Mouse (Mus musculus): Measurements from ENCODE around the gene Spata32. TPM values are rescaled to one million over a fixed set of nuclear protein-coding genes. Genes with fewer than 3 reads are reported as not detected.

Spata32 gene
- total and polyA plus RNA-seq, 3 experiments = not detected

GRCm38 (mm10) chr11:103208458-103208857 is 9.8 kb downstream of the Spata32 start, which contains the start of gene 1700023F06Rik:
TSS of gene 1700023F06Rik (minus strand) at chr11:103208558.
- no peak within 1 kb of the TSS for H3K27ac ChIP-seq (ENCODE audit: insufficient read depth, low read depth)
- H3K27me3 ChIP-seq (replicated peaks) = no peaks in the 10 kb centered on the region
- DNase-seq (ENCODE audit: extremely low read depth) = no peak
- H3K4me3 ChIP-seq (replicated peaks in 1 of 3; ENCODE audit: low read depth in 2 of 3, low read length in 2 of 3, poor library complexity in 1 of 3) = no peak within 1 kb of the TSS
- in situ Hi-C loops (cut with MboI; ENCODE audit: low pct_ligation_motif_present, low pct_unique_long_range_greater_than_20kb, low sequenced_read_pairs) = no loop called here
- no peaks in the 10 kb centered on the region for H3K36me3 ChIP-seq (replicated peaks in 1 of 2; ENCODE audit: control insufficient read depth in 1 of 2, insufficient read depth in 1 of 2, low read length in 1 of 2)
- peaks cover 4% of the 10 kb centered on the region for H3K9me3 ChIP-seq (replicated peaks; ENCODE audit: low read length)
- TF ChIP-seq TCF12 (IDR thresholded peaks at IDR 0.05; ENCODE audit: low read depth, low read length) = no peak
- no peak for TF ChIP-seq ETS1 (conservative IDR thresholded peaks at IDR 0.05; ENCODE audit: low read depth, low read length)
- no peak for TF ChIP-seq ELF1 (IDR thresholded peaks at IDR 0.05; ENCODE audit: low read depth, low read length)
- TF ChIP-seq JUN (IDR thresholded peaks at IDR 0.05; ENCODE audit: insufficient read depth, low read depth, low read length) = no peak
- no peak for TF ChIP-seq MEF2A (IDR thresholded peaks at IDR 0.05; ENCODE audit: borderline replicate concordance, low read depth, low read length)
- no peak for TF ChIP-seq MAZ (IDR thresholded peaks at IDR 0.05; ENCODE audit: low read depth, low read length)
- TF ChIP-seq HCFC1 (IDR thresholded peaks at IDR 0.05; ENCODE audit: low read depth, low read length) = no peak
- no peak for TF ChIP-seq ZMIZ1 (IDR thresholded peaks at IDR 0.05; ENCODE audit: low read depth, low read length)
- TF ChIP-seq POLR2A (IDR thresholded peaks at IDR 0.05; ENCODE audit: low read depth, low read length) = no peak
- TF ChIP-seq RCOR1 (conservative IDR thresholded peaks at IDR 0.05; ENCODE audit: low read depth, low read length) = no peak
- no peak for TF ChIP-seq MYC (IDR thresholded peaks at IDR 0.05; ENCODE audit: low read depth, low read length)
- H3K9ac ChIP-seq (ENCODE audit: insufficient read depth, low read depth) = no peak within 1 kb of the TSS
- dilution Hi-C loops (cut with MboI; ENCODE audit: extremely low pct_ligation_motif_present, extremely low pct_unique_long_range_greater_than_20kb, low sequenced_read_pairs) = no loop called here
- 0 out of 4 replicates have a peak, but pooled peaks cover 0 to 6% of the 10 kb centered on the region in 2 experiments for H3K4me1 ChIP-seq (ENCODE audit: control insufficient read depth in 1 of 2, insufficient read depth in 2 of 2)
- H3K4me2 ChIP-seq (ENCODE audit: insufficient read depth, low read depth, poor library complexity, severe bottlenecking) = no peak within 1 kb of the TSS
- H3K79me2 ChIP-seq (replicated peaks; ENCODE audit: control insufficient read depth, extremely low read depth, insufficient read depth, poor library complexity, severe bottlenecking) = no peaks in the 10 kb centered on the region

- Histone ChIP-seq H3K9me3 (replicated peaks; ENCODE audit: low read length) (no peaks in the 10 kb centered on the region), H3K79me2 (replicated peaks; ENCODE audit: control insufficient read depth, extremely low read depth, insufficient read depth, poor library complexity, severe bottlenecking) (no peaks in the 10 kb centered on the region), H3K36me3 (replicated peaks in 1 of 2; ENCODE audit: control insufficient read depth in 1 of 2, insufficient read depth in 1 of 2, low read length in 1 of 2) (peaks cover 0 to 2% of the 10 kb centered on the region in 2 experiments), H3K9ac (ENCODE audit: insufficient read depth, low read depth) (no peak overlapping the region), H3K4me2 (ENCODE audit: insufficient read depth, low read depth, poor library complexity, severe bottlenecking) (no peak overlapping the region), H3K27ac (ENCODE audit: insufficient read depth, low read depth) (no peak overlapping the region), H3K27me3 (replicated peaks) (no peaks in the 10 kb centered on the region), H3K4me3 (replicated peaks in 1 of 3; ENCODE audit: low read depth in 2 of 3, low read length in 2 of 3, poor library complexity in 1 of 3) (no peak overlapping the region), H3K4me1 (ENCODE audit: control insufficient read depth in 1 of 2, insufficient read depth in 2 of 2) (0 out of 4 replicates have a peak, but pooled peaks cover 0 to 6% of the 10 kb centered on the region in 2 experiments)
- dilution Hi-C loops (cut with MboI; ENCODE audit: extremely low pct_ligation_motif_present, extremely low pct_unique_long_range_greater_than_20kb, low sequenced_read_pairs) = no loop called here
- in situ Hi-C loops (cut with MboI; ENCODE audit: low pct_ligation_motif_present, low pct_unique_long_range_greater_than_20kb, low sequenced_read_pairs) = no loop called here
- no peak for TF ChIP-seq E2F4 (IDR thresholded peaks at IDR 0.05; ENCODE audit: insufficient replicate concordance, low read depth, low read length)
- no peak for TF ChIP-seq BHLHE40 (IDR thresholded peaks at IDR 0.05; ENCODE audit: low read depth, low read length)
- no peak for TF ChIP-seq CTCF (conservative IDR thresholded peaks at IDR 0.05 in 1 of 2, IDR thresholded peaks at IDR 0.05 in 1 of 2; ENCODE audit: low read depth in 2 of 2, low read length in 2 of 2)
- no peak for TF ChIP-seq TBP (conservative IDR thresholded peaks at IDR 0.05; ENCODE audit: low read depth, low read length)
- no peak for TF ChIP-seq JUN (IDR thresholded peaks at IDR 0.05; ENCODE audit: insufficient read depth, low read depth, low read length)
- TF ChIP-seq EP300 (IDR thresholded peaks at IDR 0.05; ENCODE audit: low read length) = no peak
- DNase-seq (ENCODE audit: extremely low read depth) = no peak
Observed at GRCm38 (mm10) chr11:103206203-103206602, 12.0 kb downstream of the Spata32 start.

Measured in CH12.LX (cell line).